Mouse (Mus musculus) kidney, adult 2 months (tissue): ENCODE measurements around the gene Atg4d. TPM values are rescaled to one million over a fixed set of nuclear protein-coding genes. Genes with fewer than 3 reads are reported as not detected.

Source experiments
- DNase-seq: peaks from one replicate; pipeline ENCODE4 v3.0.0; 2021
- H3K27ac ChIP-seq: fragments of 200-500 bp; 2 replicates; pipeline ENCODE4 v1.5.1; 2012; ENCODE audit warnings: low read depth, low read length, control low read depth, inconsistent platforms; ENCODE audit not compliant: insufficient read depth
- H3K27me3 ChIP-seq: fragments of 200-500 bp; replicated peaks from 2 replicates; pipeline ENCODE4 v1.6.1; 2012; ENCODE audit warnings: mild to moderate bottlenecking, moderate library complexity, low read length, inconsistent platforms; ENCODE audit not compliant: control insufficient read depth, insufficient read depth
- H3K36me3 ChIP-seq: fragments of 200-500 bp; 2 replicates; pipeline ENCODE4 v1.6.1; 2012; ENCODE audit warnings: mild to moderate bottlenecking, moderate library complexity, low read length, inconsistent platforms; ENCODE audit not compliant: control insufficient read depth, insufficient read depth
- H3K4me1 ChIP-seq: fragments of 200-500 bp; 2 replicates; pipeline ENCODE4 v1.6.1; 2011; ENCODE audit warnings: low read length; ENCODE audit not compliant: control insufficient read depth, insufficient read depth
- H3K4me3 ChIP-seq: fragments of 200-500 bp; 2 replicates; pipeline ENCODE4 v1.5.1; 2011; ENCODE audit warnings: mild to moderate bottlenecking, low read depth, low read length, control low read depth; ENCODE audit not compliant: insufficient read depth
- CTCF ChIP-seq: fragments of 200-500 bp; conservative IDR thresholded peaks from 2 replicates; pipeline ENCODE4 v1.5.1; 2011; ENCODE audit warnings: low read depth, mild to moderate bottlenecking, control low read depth, low read length, moderate library complexity, mixed read lengths; ENCODE audit not compliant: insufficient read depth, insufficient read length
- POLR2A ChIP-seq: fragments of 200-500 bp; IDR thresholded peaks from one replicate; pipeline ENCODE4 v1.6.1; 2011; ENCODE audit warnings: low read depth, low read length, control low read depth
- WGBS: fragments of 180-500 bp; shearing (Covaris S2); methylation state at CpG from one replicate; pipeline ENCODE4 v1.1.7; 2018; 5-methylcytosine and 5-hydroxymethylcytosine counted together
- polyA plus RNA-seq: library from polyadenylated mRNA; depleted of rRNA; stranded (reverse); fragments of >200 nt; gene quantifications from 2 replicates; pipeline ENCODE4 v1.2.3, GENCODE M21; 2012

Gene Atg4d
- polyA plus RNA-seq, 1 experiment = 67.0 TPM

- Histone ChIP-seq H3K36me3 (no peaks in the 10 kb centered on the region), H3K4me1 (no peaks in the 10 kb centered on the region), H3K27ac (no peak overlapping the region), H3K4me3 (no peak overlapping the region), H3K27me3 (no peaks in the 10 kb centered on the region)
- WGBS = 93% methylated on average over 9 of the region's 9 CpGs
- DNase-seq = no peak
- TF ChIP-seq POLR2A (no peak), CTCF (no peak)
Measured at GRCm38 (mm10) chr9:21314367-21315140, 49.5 kb downstream of the Atg4d start.

- Histone ChIP-seq H3K27ac (no peak overlapping the region), H3K36me3 (no peaks in the 10 kb centered on the region), H3K4me3 (no peak overlapping the region), H3K4me1 (peaks cover 3% of the 10 kb centered on the region; the same call in 1 of the 2 replicates), H3K27me3 (no peaks in the 10 kb centered on the region)
- no peak for DNase-seq
- no peak for TF ChIP-seq POLR2A
- 71% methylated on average over 5 of the region's 5 CpGs for WGBS
Measured at GRCm38 (mm10) chr9:21315421-21315820, 50.3 kb downstream of the Atg4d start.

DNA sequence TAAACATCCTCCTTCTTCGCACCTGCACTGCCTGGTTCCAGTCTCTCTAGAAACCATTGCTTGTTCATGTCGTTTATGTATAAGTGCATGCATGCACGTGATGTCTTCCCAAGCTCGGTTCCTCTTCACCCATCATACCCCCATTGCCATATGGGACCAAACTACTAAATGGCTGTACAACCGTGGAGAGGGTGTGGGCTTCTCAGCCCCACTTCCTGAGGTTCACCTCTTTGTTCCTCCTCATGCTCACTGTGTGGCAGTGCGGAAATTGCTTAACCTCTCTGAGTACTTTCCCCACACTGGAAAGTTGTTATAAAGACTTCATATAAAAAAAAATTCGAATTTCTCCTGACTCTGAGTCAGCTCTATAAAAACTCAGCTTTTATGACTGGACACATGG lies 51.6 kb downstream of the Atg4d start:
- TF ChIP-seq CTCF (no peak), POLR2A (no peak)
- no peaks in the 10 kb centered on the region for H3K27me3 ChIP-seq
- DNase-seq = no peak
- H3K36me3 ChIP-seq = no peaks in the 10 kb centered on the region
- peaks cover 3% of the 10 kb centered on the region; the same call in 1 of the 2 replicates for H3K4me1 ChIP-seq
- no peak overlapping the region for H3K27ac ChIP-seq
- 76% methylated on average over 7 of the region's 7 CpGs for WGBS
- H3K4me3 ChIP-seq = no peak overlapping the region

GRCm38 (mm10) chr9:21318792-21319191 lies 53.7 kb downstream of the Atg4d start:
- Histone ChIP-seq H3K36me3 (no peaks in the 10 kb centered on the region), H3K4me1 (peaks cover 3% of the 10 kb centered on the region; the same call in 1 of the 2 replicates), H3K4me3 (no peak overlapping the region), H3K27ac (no peak overlapping the region), H3K27me3 (no peaks in the 10 kb centered on the region)
- TF ChIP-seq POLR2A = no peak
- no peak for TF ChIP-seq CTCF
- WGBS = 88% methylated on average over 6 of the region's 6 CpGs
- DNase-seq = no peak

DNA sequence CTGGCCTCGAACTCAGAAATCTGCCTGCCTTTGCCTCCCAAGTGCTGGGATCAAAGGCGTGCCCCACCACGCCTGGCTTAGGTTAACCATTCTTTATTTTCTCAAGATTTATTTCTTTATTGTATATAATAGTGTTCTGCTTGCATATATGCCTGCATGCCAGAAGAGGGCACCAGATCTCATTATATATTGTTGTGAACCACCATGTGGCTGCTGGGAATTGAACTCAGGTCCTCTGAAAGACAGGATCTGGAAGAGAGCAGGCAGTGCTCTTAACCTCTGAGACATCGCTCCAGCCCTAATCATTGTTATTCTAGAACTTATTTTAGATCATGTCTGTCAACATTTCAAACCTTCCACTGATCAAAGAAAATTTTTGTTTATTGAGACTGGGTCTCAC lies 54.4 kb downstream of the Atg4d start:
- no peaks in the 10 kb centered on the region for H3K27me3 ChIP-seq
- TF ChIP-seq CTCF = no peak
- TF ChIP-seq POLR2A = no peak
- no peaks in the 10 kb centered on the region for H3K36me3 ChIP-seq
- no peak overlapping the region for H3K27ac ChIP-seq
- peaks cover 3% of the 10 kb centered on the region; the same call in 1 of the 2 replicates for H3K4me1 ChIP-seq
- DNase-seq = no peak
- WGBS = 99% methylated on average over 4 of the region's 4 CpGs
- H3K4me3 ChIP-seq = no peak overlapping the region

DNA sequence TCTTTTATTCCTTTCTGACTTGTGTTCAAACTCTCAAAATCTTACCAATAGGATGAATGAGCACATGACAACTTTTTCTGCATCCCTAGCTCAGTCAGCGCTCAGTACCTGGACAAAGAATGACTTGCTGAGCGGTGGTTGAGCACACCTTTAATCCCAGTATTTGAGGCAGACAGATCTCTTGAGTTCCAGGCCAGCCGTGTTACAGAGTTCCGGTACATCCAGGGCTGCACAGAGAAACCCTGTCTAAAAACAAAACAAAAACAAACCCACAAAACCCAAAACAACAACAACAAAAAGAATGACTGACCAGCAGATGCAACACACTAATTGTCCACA lies 55.2 kb downstream of the Atg4d start:
- peak overlapping the region; percentile 77 for H3K4me3 ChIP-seq

DNA sequence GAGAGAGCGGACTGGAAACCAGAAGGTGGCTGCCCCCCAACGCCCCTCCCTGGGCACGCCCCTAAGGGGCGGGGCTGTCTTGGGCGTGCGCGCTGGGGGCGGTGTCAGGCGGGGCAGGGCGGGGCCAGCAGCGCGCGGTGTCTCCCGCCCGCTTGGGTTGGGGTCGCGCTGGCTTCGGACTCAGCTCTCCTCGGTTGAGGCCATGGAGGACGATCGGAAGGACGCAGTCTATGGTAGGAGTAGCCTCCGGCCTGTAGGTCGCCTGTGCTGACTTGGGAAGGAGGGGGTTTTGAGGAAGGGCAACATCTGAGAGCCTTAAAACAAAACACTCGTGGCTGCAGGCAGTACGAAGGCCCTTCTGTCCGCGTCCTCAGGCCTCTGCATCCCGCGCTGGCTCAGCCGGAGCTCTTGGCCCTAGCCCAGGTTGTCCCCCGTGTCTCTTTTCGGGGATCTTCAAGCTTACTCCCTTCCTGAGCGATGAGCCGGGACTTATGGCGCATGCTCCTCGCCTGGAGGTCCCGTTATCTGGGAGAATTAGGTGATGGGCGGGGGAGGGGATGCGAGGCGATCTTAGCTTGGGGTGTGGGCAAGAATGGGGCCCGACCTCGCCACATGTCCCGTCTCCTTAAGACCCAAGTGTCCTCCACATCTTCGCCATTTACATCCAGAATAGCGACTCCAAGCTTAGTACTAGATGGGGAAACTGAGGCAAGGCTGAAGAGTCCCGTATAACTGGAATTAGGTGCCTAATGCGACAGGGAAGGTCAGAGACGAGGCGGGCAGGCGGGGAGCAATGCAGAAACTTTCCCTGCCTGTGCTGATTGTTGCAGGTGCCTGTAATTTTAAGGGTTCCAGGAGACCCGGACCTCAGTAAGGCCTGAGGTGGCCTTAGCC lies 55.8 kb downstream of the Atg4d start, which contains the start of gene Slc44a2:
Slc44a2 (plus strand) TSS at position 80 of the 894 bp plus-strand sequence.
- 4% methylated on average over 52 of the region's 52 CpGs for WGBS
- peak within 1 kb of the TSS; percentile 77 for H3K4me3 ChIP-seq
- peaks cover 3% of the 10 kb centered on the region; the same call in 1 of the 2 replicates for H3K4me1 ChIP-seq
- no peaks in the 10 kb centered on the region for H3K36me3 ChIP-seq
- no peak for TF ChIP-seq CTCF
- no peak for TF ChIP-seq POLR2A
- peak; percentile 89 for DNase-seq
- H3K27me3 ChIP-seq = no peaks in the 10 kb centered on the region
- H3K27ac ChIP-seq = peak within 1 kb of the TSS; percentile 54

More for the DNA sequence above, 55.2 kb downstream of the Atg4d start:
- no peak overlapping the region for H3K27ac ChIP-seq
- 25% methylated on average over 4 of the region's 4 CpGs for WGBS
- no peak for DNase-seq
- H3K4me1 ChIP-seq = peaks cover 3% of the 10 kb centered on the region; the same call in 1 of the 2 replicates
- H3K27me3 ChIP-seq = no peaks in the 10 kb centered on the region
- H3K36me3 ChIP-seq = no peaks in the 10 kb centered on the region
- TF ChIP-seq POLR2A (no peak), CTCF (no peak)
